Mouse (Mus musculus) lung, adult 2 months (tissue): Measurements from ENCODE around the gene Ncor2.

Experiments
- CTCF ChIP-seq: fragments of 200-500 bp; IDR thresholded peaks from 2 replicates; pipeline ENCODE4 v1.5.1; 2011; ENCODE audit warnings: mild to moderate bottlenecking, low read length, control low read depth; ENCODE audit not compliant: insufficient read depth
- POLR2A ChIP-seq: fragments of 200-500 bp; IDR thresholded peaks from 2 replicates; pipeline ENCODE4 v1.6.1; 2011; ENCODE audit warnings: low read depth, mild to moderate bottlenecking, control low read depth, low read length, borderline replicate concordance; ENCODE audit errors: extremely low read depth

GRCm38 (mm10) chr5:125046436-125046835 lies 132.6 kb downstream of the Ncor2 start:
- TF ChIP-seq POLR2A (no peak), CTCF (no peak)
